Mouse (Mus musculus) liver, embryonic 14.5 days (tissue): ENCODE results near the gene Gbf1.

Experiments used
- CTCF ChIP-seq: IDR thresholded peaks from 2 replicates; pipeline ENCODE4 v1.5.1; 2016; ENCODE audit warnings: antibody characterized with exemption, low read depth, control low read depth
- EP300 ChIP-seq: IDR thresholded peaks from 2 replicates; pipeline ENCODE4 v1.6.1; 2016; ENCODE audit warnings: antibody characterized with exemption, low read depth

- TF ChIP-seq CTCF (no peak), EP300 (no peak)
Observed at GRCm38 (mm10) chr19:46329031-46329641, 176.8 kb downstream of the Gbf1 start.
